Mouse (Mus musculus) heart, postnatal 14 days (tissue): Measurements from ENCODE around the gene 2810408A11Rik. TPM values are rescaled to one million over a fixed set of nuclear protein-coding genes. Genes with fewer than 3 reads are reported as not detected.
"Not testable (repeated sequence)": the region's sequence is repeated elsewhere in the genome, so short reads cannot be mapped to it uniquely, and the experiment has no call there.

Experiments
- DNase-seq, 2 experiments: peaks; one replicate each; pipeline ENCODE4 v3.0.0; 2021 to 2022
- intact Hi-C: fragments of 180-260 bp; cut with DNase I; formaldehyde crosslinking; loops from one replicate; pipeline ENCODE4 v1.15.1; 2025
- total RNA-seq, 2 experiments: library from RNA; stranded (reverse); gene quantifications; 2 replicates each; pipeline ENCODE4 v1.2.3; 2021

Gene 2810408A11Rik
- total RNA-seq, 2 experiments from 2014 or later = 0.95 to 1.1 TPM

DNA sequence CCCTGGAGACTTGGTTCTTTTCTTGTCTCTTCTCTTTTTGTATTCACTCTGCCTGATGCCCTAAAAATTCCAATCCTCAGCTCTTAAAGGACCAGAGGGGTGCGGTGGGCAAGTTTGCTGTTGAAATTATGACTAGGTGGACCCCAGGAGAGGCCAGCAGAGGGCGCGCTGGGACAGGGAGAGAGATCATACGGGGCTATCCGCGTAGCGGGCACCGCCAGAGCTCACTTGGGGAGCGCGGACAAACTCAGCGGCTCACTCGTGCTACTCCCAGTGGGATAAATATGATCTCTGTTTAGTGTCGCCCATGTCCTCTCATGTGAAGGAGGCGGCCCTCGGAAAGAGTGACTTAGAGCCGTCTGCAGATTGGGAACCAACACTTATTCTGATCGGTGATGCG is 33.4 kb upstream of the 2810408A11Rik start:
- DNase-seq = peak; percentile 95 to 98
- intact Hi-C loops = loop anchor here (1.0 to 10.0 kb wide), 3 partner anchors 14 to 281 kb away; partner anchors contain the start of genes Slc16a11 and Slc2a4

DNA sequence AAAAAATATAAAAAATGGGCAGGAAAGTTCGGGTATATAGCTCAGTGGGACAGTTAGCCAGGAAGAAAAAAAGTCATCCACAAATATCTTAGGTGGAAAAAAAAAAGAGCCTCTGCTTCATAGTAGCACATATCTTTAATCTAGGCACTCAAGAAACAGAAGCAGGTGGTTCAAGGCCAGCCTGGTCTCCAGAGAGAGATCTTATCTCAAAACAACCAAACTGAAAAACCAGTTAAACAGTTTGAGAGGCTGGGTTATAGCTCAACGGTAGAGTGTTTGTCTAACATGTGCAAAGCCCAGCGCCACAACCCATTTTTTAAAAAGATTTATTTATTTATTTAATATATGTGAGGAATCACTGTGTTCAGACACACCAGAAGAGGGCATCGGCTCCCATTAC is 32.3 kb upstream of the 2810408A11Rik start:
- no peak for DNase-seq
- intact Hi-C loops = loop anchor here (10.0 kb wide), 1 partner anchor 282 kb away; the partner anchor contains the start of gene Slc16a11

DNA sequence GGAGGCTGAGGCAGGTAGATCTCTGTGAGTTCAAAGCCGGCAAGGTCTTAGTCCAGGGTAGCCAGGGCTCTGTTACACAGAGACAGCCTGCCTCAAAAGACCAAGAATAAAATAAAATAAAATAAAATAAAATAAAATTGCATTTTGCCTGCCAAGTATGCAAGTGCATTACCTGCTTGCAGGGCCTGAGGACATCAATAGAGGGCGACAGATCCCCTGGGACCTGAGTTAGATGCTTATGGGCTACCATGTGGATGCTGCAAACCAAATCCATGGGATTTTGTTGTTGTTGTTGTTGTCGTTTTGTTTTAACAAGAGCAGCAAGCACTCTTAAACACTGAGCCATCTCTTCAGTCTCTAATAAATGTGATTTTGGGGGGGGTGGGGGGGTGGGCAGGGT is 31.5 kb upstream of the 2810408A11Rik start:
- intact Hi-C loops = loop anchor here (10.0 kb wide), 1 partner anchor 283 kb away; the partner anchor contains the start of gene Slc16a11
- DNase-seq = no peak

DNA sequence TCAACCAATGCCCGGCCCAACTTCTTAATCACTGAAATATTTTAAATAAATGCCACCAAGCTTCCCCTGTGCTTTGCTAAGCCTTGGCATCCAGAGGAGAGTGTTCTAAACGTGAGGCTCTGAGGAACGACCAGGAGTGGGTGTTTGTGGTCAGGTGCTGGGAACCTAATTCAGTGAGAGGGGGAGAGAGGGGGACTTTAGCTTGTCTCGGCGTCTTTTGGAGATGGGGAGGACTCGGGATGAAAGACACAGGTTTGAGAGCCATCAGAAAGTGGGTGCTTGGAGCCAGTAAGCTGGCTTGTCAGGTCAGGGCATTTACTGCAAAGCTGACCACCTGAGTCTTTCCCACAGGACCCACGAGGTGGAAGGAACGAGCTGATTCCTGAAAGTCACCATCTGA is 31.0 kb upstream of the 2810408A11Rik start:
- intact Hi-C loops = loop anchor here (10.0 kb wide), 1 partner anchor 283 kb away; the partner anchor contains the start of gene Slc16a11
- no peak for DNase-seq

DNA sequence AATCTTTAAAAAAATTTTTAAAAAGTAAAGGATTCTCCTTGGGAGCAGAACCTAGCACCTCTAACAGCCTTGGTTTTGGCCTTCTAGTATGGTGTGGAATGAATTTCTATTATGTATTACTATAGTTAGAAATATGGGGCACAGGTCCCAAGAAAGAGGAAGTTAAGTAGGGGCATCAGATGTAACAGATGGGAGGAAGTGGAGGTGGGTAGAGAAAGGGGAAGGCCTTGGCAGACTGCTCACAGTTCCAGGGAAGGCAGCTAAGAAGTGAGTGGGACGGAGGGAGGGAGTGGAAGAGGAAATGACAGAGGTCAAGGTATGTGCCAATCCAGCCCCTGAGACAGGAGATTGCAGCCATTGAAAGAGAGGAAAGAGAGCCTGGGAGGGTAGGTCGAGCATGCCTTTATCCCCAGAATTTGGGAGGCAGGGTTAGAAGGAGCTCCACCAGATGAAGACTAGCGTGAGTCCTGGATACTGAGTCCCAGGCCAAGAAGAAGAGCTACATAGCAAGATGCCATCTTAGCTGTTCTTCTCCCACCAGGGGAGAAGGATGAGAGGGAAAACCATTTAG is 30.3 kb upstream of the 2810408A11Rik start:
- no peak for DNase-seq
- intact Hi-C loops = loop anchor here (10.0 kb wide), 1 partner anchor 284 kb away; the partner anchor contains the start of gene Slc16a11

DNA sequence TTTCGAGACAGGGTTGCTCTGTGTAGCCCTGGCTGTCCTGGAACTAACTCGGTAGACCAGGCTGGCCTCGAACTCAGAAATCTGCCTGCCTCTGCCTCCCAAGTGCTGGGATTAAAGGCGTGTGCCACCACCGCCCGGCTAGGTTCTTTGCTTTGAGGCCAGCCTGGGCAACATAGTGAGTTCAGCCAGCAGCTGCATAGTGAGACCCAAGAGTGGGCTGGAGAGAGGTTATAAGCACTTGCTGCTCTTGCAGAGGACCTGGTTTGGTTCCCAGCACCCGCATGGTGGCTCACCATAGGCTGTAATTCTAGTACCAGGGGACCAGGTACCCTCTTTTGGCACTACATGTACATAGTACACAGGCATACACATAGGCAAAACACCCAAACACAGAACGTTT is 29.4 kb upstream of the 2810408A11Rik start:
- intact Hi-C loops = loop anchor here (10.0 kb wide), 1 partner anchor 285 kb away; the partner anchor contains the start of gene Slc16a11
- DNase-seq = not testable (repeated sequence)

DNA sequence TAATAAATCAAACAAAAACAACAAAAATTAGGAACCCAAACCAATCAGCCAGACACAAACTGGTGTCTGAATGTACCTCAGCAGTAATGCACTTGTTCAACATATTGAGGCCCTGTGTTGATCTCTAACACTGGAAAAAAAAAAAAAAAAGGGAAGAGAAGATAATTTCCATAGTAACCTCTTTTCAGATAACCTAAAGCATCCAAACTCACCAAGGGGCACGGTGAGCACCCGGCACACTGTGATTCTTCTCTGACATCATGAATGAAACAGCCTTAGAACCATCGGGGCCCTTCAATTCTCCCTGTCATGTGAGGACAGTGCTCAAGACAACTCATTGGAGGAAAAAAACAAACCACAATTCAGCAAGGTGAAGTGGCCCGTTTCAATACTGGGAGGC is 28.9 kb upstream of the 2810408A11Rik start:
- no peak for DNase-seq
- intact Hi-C loops = loop anchor here (10.0 kb wide), 1 partner anchor 285 kb away; the partner anchor contains the start of gene Slc16a11

DNA sequence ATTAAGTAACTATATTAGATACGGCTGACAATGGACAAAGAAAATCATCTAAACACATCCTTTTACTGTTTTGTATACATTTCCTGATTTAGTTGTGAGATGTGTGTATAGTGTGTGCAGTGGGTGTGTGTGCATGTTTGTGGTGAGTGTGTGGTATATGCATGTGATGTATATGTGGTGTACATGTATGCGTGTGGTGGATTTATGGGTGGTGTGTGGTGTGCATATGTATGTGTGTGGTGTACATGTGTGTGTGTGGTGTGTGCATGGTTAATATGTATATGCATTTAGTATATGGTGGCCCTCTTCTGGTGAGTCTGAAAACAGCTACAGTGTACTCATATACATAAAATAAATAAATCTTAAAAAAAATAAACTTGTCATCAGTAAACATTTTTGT is 26.7 kb upstream of the 2810408A11Rik start:
- intact Hi-C loops = no loop called here

DNA sequence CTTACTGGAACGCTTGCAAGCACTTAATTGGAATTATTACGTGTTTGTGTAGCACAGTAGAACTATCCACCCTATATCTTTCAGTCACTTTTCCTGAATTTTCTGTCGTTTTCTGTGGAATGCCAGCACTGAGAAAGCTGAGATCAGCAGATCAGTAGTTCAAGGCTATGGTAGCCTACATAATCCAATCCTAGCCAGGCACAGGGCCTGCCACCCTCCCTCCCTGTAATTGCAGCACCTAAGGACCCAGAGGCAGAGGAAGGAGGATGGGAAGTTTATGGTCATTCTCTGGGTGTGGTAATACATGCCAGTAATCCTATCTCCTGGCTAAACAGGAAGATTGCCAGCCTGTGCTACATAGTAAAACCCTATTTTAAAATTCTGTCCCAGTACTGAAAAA is 22.0 kb upstream of the 2810408A11Rik start:
- DNase-seq = no peak
- intact Hi-C loops = loop anchor here (5.0 kb wide), 1 partner anchor 55 kb away; no protein-coding TSS in a partner anchor

More for the DNA sequence above, 26.7 kb upstream of the 2810408A11Rik start:
- DNase-seq = no peak

DNA sequence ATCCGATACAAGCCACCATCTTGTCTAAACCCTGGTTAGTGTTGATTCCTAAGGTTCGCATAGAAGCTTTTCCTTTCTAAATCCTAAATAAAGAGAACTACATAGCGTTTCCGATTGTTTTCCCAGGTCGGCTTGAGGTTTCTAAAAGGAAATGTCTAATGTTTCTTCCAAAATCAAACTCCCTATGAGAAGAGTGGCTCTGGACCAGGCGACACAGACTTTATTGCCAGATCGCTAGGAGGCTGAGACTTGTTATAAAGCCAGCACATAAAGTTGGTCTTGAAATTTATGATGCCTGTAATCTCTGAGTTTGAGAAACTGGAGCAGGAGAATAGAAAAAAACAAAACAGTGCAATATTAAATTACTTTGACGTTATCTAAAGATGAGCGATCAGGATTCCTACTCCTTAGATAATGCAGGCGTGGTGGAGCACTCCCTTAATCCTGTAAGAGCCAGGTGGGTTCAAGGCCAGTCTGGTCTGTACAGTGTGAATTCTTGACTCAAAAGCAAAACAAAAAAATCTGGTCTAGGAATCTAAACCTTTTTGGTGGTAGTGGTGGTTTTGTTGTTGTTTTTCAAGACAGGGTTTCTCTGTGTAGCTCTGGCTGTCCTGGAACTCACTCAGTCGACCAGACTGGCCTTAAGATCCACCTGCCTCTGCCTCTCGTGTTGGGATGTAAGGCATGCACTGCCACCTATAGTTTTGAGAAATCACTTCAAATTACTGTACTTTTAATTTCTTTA is 21.4 kb upstream of the 2810408A11Rik start:
- DNase-seq = no peak
- intact Hi-C loops = loop anchor here (5.0 kb wide), 1 partner anchor 55 kb away; no protein-coding TSS in a partner anchor

DNA sequence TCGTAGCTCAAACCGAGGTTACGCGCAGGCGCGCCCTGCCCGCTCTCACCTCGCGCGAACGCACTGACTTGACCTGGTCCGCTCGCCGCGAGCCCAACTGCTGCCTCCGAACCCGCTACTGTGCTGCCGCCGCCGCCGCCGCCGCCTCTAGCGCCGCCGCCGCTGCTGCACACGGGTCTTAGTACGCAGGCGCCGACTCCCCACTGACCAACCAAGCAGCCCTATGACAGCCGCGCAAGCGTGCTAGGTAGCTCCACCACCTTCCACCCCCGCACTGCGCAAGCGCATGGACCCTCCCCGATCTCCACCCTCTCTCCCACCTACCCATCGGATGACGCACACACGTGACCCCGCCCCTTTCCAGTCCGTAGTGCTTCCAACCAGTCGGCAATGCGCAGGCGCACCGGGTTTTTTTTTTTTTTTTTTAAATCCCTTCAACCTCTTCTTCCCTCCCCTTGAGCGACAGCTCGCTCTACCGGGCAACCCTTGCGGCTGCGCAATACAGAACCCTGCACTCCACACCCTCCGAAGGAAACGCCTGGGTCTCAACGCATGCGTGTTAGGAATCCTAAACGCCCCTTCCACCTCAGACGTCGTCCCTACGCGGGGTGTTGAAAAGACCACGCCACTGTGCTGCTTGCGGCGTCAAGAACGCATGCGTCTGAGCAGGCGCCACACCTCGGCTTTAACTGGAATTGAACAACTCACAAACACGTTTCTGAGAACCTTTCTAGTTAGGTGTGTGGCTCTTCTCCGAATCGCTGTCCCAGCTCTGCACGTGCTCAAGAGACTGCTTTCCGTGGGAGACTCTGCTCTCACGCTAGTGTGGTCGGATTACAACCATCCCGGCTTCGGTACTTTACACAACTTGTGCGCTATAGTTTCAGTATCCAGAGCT is 20.6 kb upstream of the 2810408A11Rik start, which contains the start of gene Eif5a:
TSS of gene Eif5a (minus strand) at position 845 of the 898 bp plus-strand sequence.
- DNase-seq = peak; percentile 100
- intact Hi-C loops = loop anchor here (2.0 to 5.0 kb wide), 2 partner anchors 41 to 56 kb away; partner anchors contain the start of gene Kctd11

DNA sequence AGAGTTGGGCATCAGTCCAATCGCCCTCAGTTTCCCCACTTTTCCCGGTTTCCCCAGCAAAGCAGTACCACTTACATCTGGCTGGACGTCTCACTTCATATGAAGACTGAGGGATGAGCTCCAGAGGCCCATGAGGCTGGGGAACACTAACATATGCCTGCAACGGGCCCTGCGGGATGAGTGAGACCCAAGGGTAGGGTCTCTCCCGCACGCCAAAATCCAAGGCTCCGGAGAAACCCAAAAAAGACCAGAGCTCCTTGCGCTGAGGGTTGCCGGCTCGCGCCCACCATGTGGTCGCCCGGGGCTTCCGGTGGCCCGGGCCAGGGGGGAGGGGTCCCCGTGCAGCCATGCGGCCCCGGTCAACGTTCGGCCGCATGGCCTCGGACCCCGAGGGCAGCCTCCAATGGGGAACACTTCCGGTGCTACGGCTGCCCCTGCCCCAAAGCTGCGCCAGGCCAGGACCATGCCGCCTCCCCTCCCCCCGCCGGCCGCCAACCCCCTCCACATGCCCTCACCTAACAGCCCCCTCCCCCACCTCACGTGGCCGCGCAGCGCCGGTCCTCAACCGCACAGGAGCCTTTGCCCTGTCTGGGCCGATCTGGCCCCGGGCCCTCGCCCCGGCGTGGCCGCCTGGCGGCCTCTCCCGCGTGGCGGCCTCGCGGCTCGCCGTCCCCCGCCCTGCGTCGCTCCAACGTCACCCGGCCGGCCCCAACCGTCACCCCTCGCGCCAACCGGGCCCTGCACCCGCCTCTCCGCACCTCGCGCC is 19.7 kb upstream of the 2810408A11Rik start:
- intact Hi-C loops = loop anchor here (2.0 to 5.0 kb wide), 2 partner anchors 40 to 57 kb away; partner anchors contain the start of gene Kctd11
- DNase-seq = peak; percentile 21 to 31

DNA sequence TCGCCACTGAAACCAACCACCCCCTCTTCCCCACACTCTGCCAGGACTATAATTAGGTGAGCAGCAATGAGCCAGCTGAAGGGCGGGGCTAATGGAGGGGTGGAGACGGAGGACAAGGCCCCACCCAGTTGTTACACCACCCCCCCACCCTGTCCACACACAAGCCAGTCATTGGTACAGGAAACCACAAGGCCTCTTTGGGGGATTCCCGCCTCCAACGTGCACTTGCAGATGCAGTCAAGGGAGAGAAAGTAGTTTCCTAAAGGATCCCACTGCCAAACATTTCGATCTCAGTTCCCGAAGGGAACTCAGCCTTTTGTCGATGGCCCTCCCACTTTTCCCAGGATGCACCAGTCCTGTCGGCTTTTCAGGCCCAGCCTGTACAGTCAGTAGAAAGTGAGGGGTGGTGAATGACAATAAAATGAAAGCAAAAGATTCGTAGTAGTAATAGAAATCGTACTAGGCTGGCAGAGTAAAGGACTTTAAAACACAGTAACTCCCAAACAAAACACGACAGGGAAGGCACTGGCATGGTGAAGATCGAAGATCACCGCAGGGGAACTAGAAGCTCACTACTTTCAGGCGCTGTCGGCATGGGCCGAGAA is 19.0 kb upstream of the 2810408A11Rik start:
- peak; percentile 77 to 85 for DNase-seq
- intact Hi-C loops = loop anchor here (2.0 to 10.0 kb wide), 3 partner anchors 39 to 815 kb away; partner anchors contain the start of gene Kctd11

DNA sequence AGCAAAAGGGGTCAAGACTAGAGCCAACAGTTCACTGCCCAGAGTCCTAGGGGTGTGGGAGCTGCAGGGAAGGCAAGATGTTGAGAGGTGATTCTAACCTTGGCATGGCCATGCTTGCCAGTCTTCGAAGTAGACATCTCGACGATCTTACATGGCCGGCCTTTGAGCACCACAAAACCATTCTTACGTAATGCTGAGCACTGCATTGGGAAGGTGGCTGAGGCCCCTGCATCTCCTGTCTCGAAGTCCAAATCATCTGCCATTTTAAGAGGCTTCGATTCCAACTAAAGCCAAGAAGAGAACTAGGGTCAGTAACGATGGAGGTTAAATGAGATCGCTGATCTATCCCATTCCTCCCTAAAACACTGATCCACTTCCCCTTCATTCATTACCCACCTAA is 18.3 kb upstream of the 2810408A11Rik start:
- intact Hi-C loops = loop anchor here (10.0 kb wide), 1 partner anchor 814 kb away; no protein-coding TSS in a partner anchor
- no peak for DNase-seq

DNA sequence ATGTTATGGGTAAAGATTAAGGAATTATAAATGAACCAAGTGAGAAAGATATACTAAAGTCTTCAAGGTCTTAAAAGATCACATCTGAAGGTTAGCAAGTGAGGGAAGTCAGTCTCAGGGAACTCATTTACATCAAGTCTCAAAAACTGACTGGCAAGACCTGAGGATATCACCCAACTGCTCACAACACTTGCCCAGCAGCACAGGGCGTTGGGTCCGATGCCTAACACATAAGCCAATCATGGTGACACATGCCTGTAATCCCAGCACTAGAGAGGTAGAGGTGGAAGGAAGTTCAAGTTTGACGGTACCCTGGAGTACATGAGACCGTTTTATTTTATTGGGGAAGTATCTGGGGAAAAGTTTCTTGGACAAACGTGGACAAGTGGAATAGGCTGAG is 17.3 kb upstream of the 2810408A11Rik start:
- DNase-seq = no peak
- intact Hi-C loops = loop anchor here (10.0 kb wide), 1 partner anchor 813 kb away; no protein-coding TSS in a partner anchor

DNA sequence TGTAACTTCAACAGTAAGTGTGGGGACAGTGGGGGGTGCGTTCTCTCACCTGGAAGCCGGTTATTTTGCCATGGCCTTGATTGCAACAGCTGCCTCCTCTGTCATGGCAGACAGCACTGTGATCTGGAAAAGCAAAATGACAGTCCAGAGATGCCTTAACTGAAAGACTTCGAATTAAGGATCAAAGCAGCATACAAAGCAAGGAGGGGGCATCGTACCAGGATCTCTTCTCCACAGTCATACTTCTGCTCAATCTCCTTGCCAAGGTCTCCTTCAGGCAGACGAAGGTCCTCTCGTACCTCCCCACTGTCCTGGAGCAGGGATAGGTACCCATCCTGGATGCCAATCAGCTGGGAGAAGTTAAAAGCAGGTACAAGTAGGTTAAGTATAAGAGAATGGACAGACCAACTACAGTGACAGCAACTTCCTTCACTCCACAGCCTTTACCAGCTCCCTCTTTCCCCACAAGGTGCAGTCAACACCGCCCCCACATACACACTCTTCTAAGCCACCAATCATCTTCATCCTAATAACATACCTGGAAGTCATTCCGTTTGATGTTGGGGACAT is 16.7 kb upstream of the 2810408A11Rik start:
- intact Hi-C loops = loop anchor here (10.0 kb wide), 1 partner anchor 813 kb away; no protein-coding TSS in a partner anchor
- DNase-seq = no peak

DNA sequence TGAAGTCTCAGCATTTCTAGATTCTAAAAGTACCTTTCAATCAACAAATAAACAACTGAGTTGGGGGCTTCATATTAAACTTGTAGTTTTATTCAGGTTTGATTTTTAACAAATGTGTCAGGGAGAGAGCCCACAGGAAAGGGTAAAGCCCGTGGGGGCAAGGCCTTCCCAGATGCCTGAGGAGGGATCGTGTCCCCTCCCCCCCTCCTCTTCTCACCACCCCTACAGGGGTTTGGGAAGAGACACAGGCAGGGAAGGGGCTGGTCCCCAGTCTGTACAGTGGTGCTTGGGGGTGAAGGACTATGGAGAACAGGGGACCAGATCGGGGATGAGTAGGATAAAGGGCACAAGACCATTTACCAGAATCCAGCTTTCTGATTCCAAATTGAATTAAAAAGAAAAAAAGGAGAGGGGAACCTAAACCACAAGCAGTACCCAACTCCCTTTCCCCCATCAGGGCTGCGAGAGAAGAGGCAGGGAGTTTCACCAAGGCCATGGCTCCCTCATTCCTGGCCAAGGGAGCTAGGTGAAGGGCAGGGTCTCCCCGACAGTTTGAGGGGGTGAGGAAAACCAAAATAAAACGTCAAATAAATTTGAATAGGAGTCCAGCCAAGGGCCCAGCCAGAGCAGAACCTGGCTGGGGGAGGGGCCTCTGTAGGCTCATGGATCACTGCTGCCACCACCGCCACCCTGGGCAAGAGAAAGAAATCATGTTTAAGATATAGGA is 16.0 kb upstream of the 2810408A11Rik start:
- intact Hi-C loops = loop anchor here (10.0 kb wide), 1 partner anchor 812 kb away; no protein-coding TSS in a partner anchor
- not testable (repeated sequence) for DNase-seq
